8 mouse cellular contexts compared by ENCODE assay signal in genomic region chr14:84444663-84445502, GRCm38 (mm10). TPM values are rescaled to one million over a fixed set of nuclear protein-coding genes. Genes with fewer than 3 reads are reported as not detected.
DNase-seq lines count a peak whose midpoint lies in the region; ATAC-seq and TF ChIP-seq lines count a peak whose summit lies in the region.

No protein-coding gene starts in this region.

- peak overlapping the region; percentile 33 for H3K4me3 ChIP-seq in testis, adult 2 months (ENCODE audit: control insufficient read depth, low read depth, low read length)
- peak overlapping the region; percentile 74 for H3K4me3 ChIP-seq in forebrain, embryonic 16.5 days (replicated peaks; ENCODE audit: low read length)
- peak overlapping the region; percentile 50 for H3K4me3 ChIP-seq in intestine, embryonic 15.5 days (replicated peaks)
- H3K4me3 ChIP-seq in midbrain, embryonic 15.5 days: peak overlapping the region; percentile 80

- TF ChIP-seq POLR2A in testis, adult 2 months (IDR thresholded peaks at IDR 0.05; ENCODE audit: control insufficient read depth, low read depth, low read length): no peak

- peak overlapping the region; percentile 76 for H3K4me2 ChIP-seq in forebrain, embryonic 16.5 days (ENCODE audit: low read length)
- peak overlapping the region; percentile 87 for H3K4me2 ChIP-seq in intestine, embryonic 15.5 days (replicated peaks)
- H3K4me2 ChIP-seq in midbrain, embryonic 15.5 days: peak overlapping the region; percentile 91

- intact Hi-C loops in left cerebral cortex, postnatal 14 days (cut with DNase I): loop anchor here (10.0 kb wide), 1 partner anchor 1460 kb away; no protein-coding TSS in a partner anchor

- TF ChIP-seq CTCF in testis, adult 2 months (IDR thresholded peaks at IDR 0.05; ENCODE audit: control insufficient read depth, insufficient read depth, insufficient replicate concordance, low read depth, low read length): no peak

- H3K27me3 ChIP-seq in testis, adult 2 months (ENCODE audit: control insufficient read depth, insufficient read depth, low read length): no peaks in the 10 kb centered on the region
- 0 out of 2 replicates have a peak, but pooled peaks cover 3% of the 10 kb centered on the region for H3K27me3 ChIP-seq in forebrain, embryonic 16.5 days (replicated peaks; ENCODE audit: control insufficient read depth, insufficient read depth, low read length)
- H3K27me3 ChIP-seq in intestine, embryonic 15.5 days (replicated peaks): peaks cover 38% of the 10 kb centered on the region
- no peaks in the 10 kb centered on the region for H3K27me3 ChIP-seq in midbrain, embryonic 15.5 days (replicated peaks)

- H3K36me3 ChIP-seq in testis, adult 2 months (ENCODE audit: control insufficient read depth, insufficient read depth, low read length): no peaks in the 10 kb centered on the region
- H3K36me3 ChIP-seq in forebrain, embryonic 16.5 days (ENCODE audit: control insufficient read depth, insufficient read depth): no peaks in the 10 kb centered on the region
- no peaks in the 10 kb centered on the region for H3K36me3 ChIP-seq in intestine, embryonic 15.5 days
- H3K36me3 ChIP-seq in midbrain, embryonic 15.5 days (replicated peaks): no peaks in the 10 kb centered on the region

- no peak overlapping the region for H3K27ac ChIP-seq in testis, adult 2 months (ENCODE audit: control insufficient read depth, insufficient read depth, low read depth, low read length)
- peak overlapping the region; percentile 62 for H3K27ac ChIP-seq in forebrain, embryonic 16.5 days (ENCODE audit: low read length)
- H3K27ac ChIP-seq in intestine, embryonic 15.5 days: no peak overlapping the region
- peak overlapping the region; percentile 81 for H3K27ac ChIP-seq in midbrain, embryonic 15.5 days

- no peaks in the 10 kb centered on the region for H3K9me3 ChIP-seq in forebrain, embryonic 16.5 days (ENCODE audit: control insufficient read depth, low read length)
- H3K9me3 ChIP-seq in intestine, embryonic 15.5 days: no peaks in the 10 kb centered on the region
- no peaks in the 10 kb centered on the region for H3K9me3 ChIP-seq in midbrain, embryonic 15.5 days

- peaks cover 24% of the 10 kb centered on the region for H3K4me1 ChIP-seq in testis, adult 2 months (ENCODE audit: control insufficient read depth, insufficient read depth, low read length)
- peaks cover 22% of the 10 kb centered on the region for H3K4me1 ChIP-seq in forebrain, embryonic 16.5 days (replicated peaks; ENCODE audit: control insufficient read depth, insufficient read depth, low read length)
- H3K4me1 ChIP-seq in intestine, embryonic 15.5 days (replicated peaks): peaks cover 18% of the 10 kb centered on the region
- peaks cover 22% of the 10 kb centered on the region for H3K4me1 ChIP-seq in midbrain, embryonic 15.5 days

- peak overlapping the region; percentile 52 for H3K9ac ChIP-seq in forebrain, embryonic 16.5 days (replicated peaks; ENCODE audit: low read depth, low read length)
- H3K9ac ChIP-seq in intestine, embryonic 15.5 days: peak overlapping the region; percentile 26; the same call in 1 of the 2 replicates
- peak overlapping the region; percentile 68 for H3K9ac ChIP-seq in midbrain, embryonic 15.5 days

- DNase-seq in testis, postnatal 14 days (ENCODE audit: low spot score): no peak
- DNase-seq in left cerebral cortex, postnatal 14 days (ENCODE audit: low spot score in 2 of 2): peak; percentile 60 to 73
- no peak for DNase-seq in thymus, postnatal 25 days

- ATAC-seq in forebrain, embryonic 16.5 days: peak; percentile 34
- ATAC-seq in intestine, embryonic 15.5 days: no peak
- ATAC-seq in midbrain, embryonic 15.5 days (replicated peaks): peak; percentile 1; the same call in 1 of the 2 replicates
- ATAC-seq in granulocyte monocyte progenitor cell, adult 5-6 weeks (replicated peaks; ENCODE audit: poor library complexity, severe bottlenecking): no peak

- WGBS in forebrain, embryonic 16.5 days: under 1% methylated on average over 20 of the region's 21 CpGs
- under 1% methylated on average over 20 of the region's 21 CpGs for WGBS in intestine, embryonic 15.5 days
- 0% methylated on average over 21 of the region's 21 CpGs for WGBS in midbrain, embryonic 15.5 days

RNA-seq across cellular contexts. Expression of gene Pcdh17, which starts 1.5 kb away (rescaled TPM):
- 1.7 and 1.8 TPM in 2 replicates for polyA plus RNA-seq in testis, adult 2 months (2012; rRNA removed)
- polyA plus RNA-seq in forebrain, embryonic 16.5 days (2015; fragmentation: Nextera tagmentation; extraction: Ambion mirVana): 16.2 and 23.3 TPM in 2 replicates
- 4.9 and 5.3 TPM in 2 replicates for polyA plus RNA-seq in intestine, embryonic 15.5 days (2015; fragmentation: Nextera tagmentation; extraction: Ambion mirVana)
- total RNA-seq in left cerebral cortex, postnatal 14 days (2021): 10 to 100 TPM; 37.6 to 45.3 TPM
- 34.7 and 37.7 TPM in 2 replicates for polyA plus RNA-seq in midbrain, embryonic 15.5 days (2015; fragmentation: Nextera tagmentation; extraction: Ambion mirVana)
- total RNA-seq in granulocyte monocyte progenitor cell, adult 5-6 weeks (2014; fragmentation: Nextera tagmentation): not detected in 2 replicates
- under 0.01 and 0.10 TPM in 2 replicates for total RNA-seq in granulocyte monocyte progenitor cell, adult 5-6 weeks (2017)

Comparison
In these comparisons a context has a peak if more than half of its experiments do, and no peak if none do; other contexts are left out.
1. H3K27ac ChIP-seq: peak in forebrain, embryonic 16.5 days (single experiment) and midbrain, embryonic 15.5 days (single experiment); none in testis, adult 2 months (single experiment) and intestine, embryonic 15.5 days (single experiment).
2. DNase-seq: peak in left cerebral cortex, postnatal 14 days (2 of 2); none in testis, postnatal 14 days (single experiment) and thymus, postnatal 25 days (single experiment).
3. ATAC-seq: peak in forebrain, embryonic 16.5 days (single experiment) and midbrain, embryonic 15.5 days (single experiment); none in intestine, embryonic 15.5 days (single experiment) and granulocyte monocyte progenitor cell, adult 5-6 weeks (single experiment).
4. Peak in every context shown above with its lines, with median percentiles within 50 percentile points of each other: H3K4me3 ChIP-seq, H3K4me2 ChIP-seq and H3K9ac ChIP-seq.